Mouse (Mus musculus) liver, postnatal 0 days (tissue): ENCODE measurements around the gene Zfp654.

Experiments
- CTCF ChIP-seq: sonication (generic); IDR thresholded peaks from 2 replicates; pipeline ENCODE4 v1.5.1; 2016; ENCODE audit warnings: antibody characterized with exemption, low read depth
- EP300 ChIP-seq: IDR thresholded peaks from 2 replicates; pipeline ENCODE4 v1.6.1; 2016; ENCODE audit warnings: antibody characterized with exemption, low read depth, mild to moderate bottlenecking

DNA sequence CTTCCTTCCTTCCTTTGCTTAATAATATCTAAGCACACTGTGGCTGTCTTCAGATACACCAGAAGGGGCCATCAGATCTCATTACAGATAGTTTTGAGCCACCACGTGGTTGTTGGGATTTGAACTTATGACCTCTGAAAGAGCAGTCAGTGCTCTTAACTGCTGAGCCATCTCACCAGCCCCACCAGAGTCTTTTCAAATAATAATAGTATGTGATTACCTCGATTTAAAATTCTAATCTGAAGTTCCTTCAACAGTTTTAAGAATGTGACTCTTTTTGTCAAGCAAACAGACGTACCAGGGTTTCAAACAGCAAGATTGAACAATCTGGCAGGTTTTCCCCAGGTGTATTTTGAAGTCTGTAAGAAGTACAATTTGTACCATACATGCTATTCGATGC, 34.1 kb upstream of the Zfp654 start:
- TF ChIP-seq CTCF: no peak
- no peak for TF ChIP-seq EP300
